Mouse (Mus musculus) embryonic fibroblast, embryonic 13.5 days (primary cell): Measurements from ENCODE around the gene Galntl6.

Source experiments
- CTCF ChIP-seq: IDR thresholded peaks from 2 replicates; pipeline ENCODE4 v1.5.1; 2011; ENCODE audit warnings: mild to moderate bottlenecking, control low read depth, low read length, moderate library complexity, borderline replicate concordance; ENCODE audit not compliant: insufficient read depth
- POLR2A ChIP-seq: IDR thresholded peaks from 2 replicates; pipeline ENCODE4 v1.6.1; 2011; ENCODE audit warnings: low read depth, mild to moderate bottlenecking, control low read depth, low read length, moderate library complexity

DNA sequence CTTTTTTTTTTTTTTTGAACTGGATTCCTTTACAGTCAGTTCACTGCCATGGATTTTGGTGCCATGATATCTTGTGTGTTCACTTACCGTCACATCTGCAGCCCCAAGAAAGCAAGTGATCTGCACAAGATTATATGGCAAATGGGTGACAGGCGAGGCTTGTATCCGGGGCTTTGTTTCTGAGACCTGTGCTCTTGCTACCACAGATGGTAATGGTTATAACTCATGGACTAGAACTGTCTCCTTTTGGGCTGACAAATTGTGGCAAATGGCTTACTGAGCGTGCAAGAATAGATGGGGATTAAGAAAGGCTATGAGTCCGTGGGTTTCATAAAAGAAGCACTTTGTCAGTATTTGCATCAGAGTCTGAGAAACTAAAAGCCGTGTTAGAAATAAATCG, 1096.4 kb downstream of the Galntl6 start:
- TF ChIP-seq CTCF (no peak), POLR2A (no peak)
